Mouse (Mus musculus): ENCODE results near the gene Taf1a. TPM values are rescaled to one million over a fixed set of nuclear protein-coding genes. Genes with fewer than 3 reads are reported as not detected.
"Not testable (repeated sequence)": the region's sequence is repeated elsewhere in the genome, so short reads cannot be mapped to it uniquely, and the experiment has no call there.

The Taf1a gene
- 10 to 100 TPM; 19.3 to 20.5 TPM for total RNA-seq (2021)
- long read RNA-seq, experiment 1, result 0 reads
- long read RNA-seq, experiment 2, result 0 reads

- DNase-seq (ENCODE audit: low spot score in 2 of 2), result peak; percentile 88 to 94
- H3K4me3 ChIP-seq, result peak within 1 kb of the TSS; percentile 95
- H3K27ac ChIP-seq, result peak within 1 kb of the TSS; percentile 76
- no peak; the same call in 1 of the 2 replicates for TF ChIP-seq CTCF (conservative IDR thresholded peaks at IDR 0.05)
Observed at GRCm38 (mm10) chr1:183388426-183389406, at the start of gene Taf1a. Gene Taf1a, plus strand, starts transcription at chr1:183388981.

GRCm38 (mm10) chr1:183342902-183343301 is 45.9 kb upstream of the Taf1a start:
- DNase-seq (ENCODE audit: low spot score in 2 of 2); H3K4me3 ChIP-seq; H3K27ac ChIP-seq: not testable (repeated sequence)

- peak overlapping the region; percentile 95 for H3K27ac ChIP-seq
- DNase-seq (ENCODE audit: low spot score in 2 of 2), result peak; percentile 87 to 89
- no peak for TF ChIP-seq CTCF (conservative IDR thresholded peaks at IDR 0.05)
Observed at GRCm38 (mm10) chr1:183344886-183345816, 43.6 kb upstream of the Taf1a start.

GRCm38 (mm10) chr1:183345817-183346195 is 43.0 kb upstream of the Taf1a start:
- TF ChIP-seq CTCF (conservative IDR thresholded peaks at IDR 0.05), result no peak
- H3K4me3 ChIP-seq, result peak overlapping the region; percentile 99
- peak overlapping the region; percentile 95 for H3K27ac ChIP-seq
- DNase-seq (ENCODE audit: low spot score in 2 of 2), result no peak

More at GRCm38 (mm10) chr1:183344886-183345816, 43.6 kb upstream of the Taf1a start:
- H3K4me3 ChIP-seq, result peak overlapping the region; percentile 99

GRCm38 (mm10) chr1:183349840-183350239 is 38.9 kb upstream of the Taf1a start:
- DNase-seq (ENCODE audit: low spot score in 2 of 2), result peak; percentile 40 to 44
- TF ChIP-seq CTCF (conservative IDR thresholded peaks at IDR 0.05), result peak; percentile 85
- Histone ChIP-seq H3K27ac (peak overlapping the region; percentile 28; the same call in 1 of the 2 replicates), H3K4me3 (no peak overlapping the region)

- Histone ChIP-seq H3K4me3 (no peak overlapping the region), H3K27ac (peak overlapping the region; percentile 53; the same call in 1 of the 2 replicates)
- no peak for DNase-seq (ENCODE audit: low spot score in 2 of 2)
- no peak for TF ChIP-seq CTCF (conservative IDR thresholded peaks at IDR 0.05)
Observed at GRCm38 (mm10) chr1:183358901-183359300, 29.9 kb upstream of the Taf1a start.

GRCm38 (mm10) chr1:183362301-183362700 is 26.5 kb upstream of the Taf1a start:
- no peak for TF ChIP-seq CTCF (conservative IDR thresholded peaks at IDR 0.05)
- Histone ChIP-seq H3K27ac (no peak overlapping the region), H3K4me3 (no peak overlapping the region)
- no peak for DNase-seq (ENCODE audit: low spot score in 2 of 2)

GRCm38 (mm10) chr1:183362729-183363576 is 25.8 kb upstream of the Taf1a start:
- Histone ChIP-seq H3K27ac (no peak overlapping the region), H3K4me3 (no peak overlapping the region)
- no peak for TF ChIP-seq CTCF (conservative IDR thresholded peaks at IDR 0.05)
- DNase-seq (ENCODE audit: low spot score in 2 of 2), result no peak

GRCm38 (mm10) chr1:183363577-183363867 is 25.3 kb upstream of the Taf1a start:
- no peak overlapping the region for H3K27ac ChIP-seq
- no peak overlapping the region for H3K4me3 ChIP-seq
- TF ChIP-seq CTCF (conservative IDR thresholded peaks at IDR 0.05), result no peak
- DNase-seq (ENCODE audit: low spot score in 2 of 2), result no peak

GRCm38 (mm10) chr1:183366361-183366760 is 22.4 kb upstream of the Taf1a start:
- Histone ChIP-seq H3K27ac (no peak overlapping the region), H3K4me3 (no peak overlapping the region)
- no peak for TF ChIP-seq CTCF (conservative IDR thresholded peaks at IDR 0.05)
- DNase-seq (ENCODE audit: low spot score in 2 of 2), result no peak

GRCm38 (mm10) chr1:183368601-183369400 is 20.0 kb upstream of the Taf1a start:
- H3K27ac ChIP-seq, result peak overlapping the region; percentile 92
- TF ChIP-seq CTCF (conservative IDR thresholded peaks at IDR 0.05), result no peak
- peak overlapping the region; percentile 66 for H3K4me3 ChIP-seq
- DNase-seq (ENCODE audit: low spot score in 2 of 2), result no peak

Data from layer of hippocampus, adult 2 months (tissue).